Mouse (Mus musculus) heart, postnatal 0 days (tissue): ENCODE data around the gene Trip11. TPM values are rescaled to one million over a fixed set of nuclear protein-coding genes. Genes with fewer than 3 reads are reported as not detected.

Experiments
- ATAC-seq: fragments of 200-750 bp; cut with Nextera tagmentation; 2 replicates; pipeline ENCODE4 v1.8.0; 2017; ENCODE audit warnings: low read depth, moderate number of reproducible peaks, moderate library complexity; ENCODE audit not compliant: insufficient read depth
- DNase-seq: peaks from one replicate; pipeline ENCODE4 v3.0.0-alpha.2; 2016; ENCODE audit warnings: low spot score
- H3K27ac ChIP-seq: fragments of 300-500 bp; sonication (generic); 2 replicates; pipeline ENCODE4 v1.5.1; 2014; ENCODE audit warnings: low read depth, mild to moderate bottlenecking
- H3K27me3 ChIP-seq: fragments of 300-500 bp; sonication (generic); 2 replicates; pipeline ENCODE4 v1.6.1; 2014; ENCODE audit warnings: low read length, mixed read lengths; ENCODE audit not compliant: control insufficient read depth, insufficient read depth
- H3K36me3 ChIP-seq: fragments of 300-500 bp; sonication (generic); replicated peaks from 2 replicates; pipeline ENCODE4 v1.6.1; 2014; ENCODE audit warnings: low read length, mixed read lengths; ENCODE audit not compliant: control insufficient read depth, insufficient read depth
- H3K4me1 ChIP-seq: fragments of 300-500 bp; sonication (generic); 2 replicates; pipeline ENCODE4 v1.6.1; 2014; ENCODE audit warnings: antibody characterized with exemption; ENCODE audit not compliant: control insufficient read depth, insufficient read depth
- H3K4me2 ChIP-seq: fragments of 300-500 bp; sonication (generic); 2 replicates; pipeline ENCODE4 v1.6.1; 2014; ENCODE audit warnings: low read depth, mild to moderate bottlenecking, low read length, moderate library complexity
- H3K4me3 ChIP-seq: fragments of 300-500 bp; sonication (generic); 2 replicates; pipeline ENCODE4 v1.5.1; 2014; ENCODE audit warnings: low read depth, low read length
- H3K9ac ChIP-seq: fragments of 300-500 bp; sonication (generic); replicated peaks from 2 replicates; pipeline ENCODE4 v1.6.1; 2014; ENCODE audit warnings: low read depth, low read length, mixed read lengths
- H3K9me3 ChIP-seq: fragments of 300-500 bp; sonication (generic); replicated peaks from 2 replicates; pipeline ENCODE4 v1.6.1; 2016; ENCODE audit warnings: low read length; ENCODE audit not compliant: control insufficient read depth
- CTCF ChIP-seq: IDR thresholded peaks from 2 replicates; pipeline ENCODE4 v1.5.1; 2016; ENCODE audit warnings: antibody characterized with exemption, control low read depth, low read depth
- EP300 ChIP-seq: IDR thresholded peaks from 2 replicates; pipeline ENCODE4 v1.6.1; 2016; ENCODE audit warnings: antibody characterized with exemption, low read depth
- WGBS: fragments of 180-500 bp; shearing (Covaris S2); extraction: QIAGEN DNeasy Blood & Tissue Kit; methylation state at CpG from one replicate; pipeline ENCODE4 v1.1.7; 2014; 5-methylcytosine and 5-hydroxymethylcytosine counted together
- polyA plus RNA-seq: library from polyadenylated mRNA; unstranded; fragments of >200 nt; fragmentation: Nextera tagmentation; extraction: Ambion mirVana; gene quantifications from 2 replicates; pipeline ENCODE4 v1.2.1, GENCODE M21; 2015
- total RNA-seq: library from RNA; depleted of rRNA; stranded (reverse); fragments of >200 nt; gene quantifications from 2 replicates; pipeline ENCODE4 v1.2.3, GENCODE M21; 2014; ENCODE audit warnings: low replicate concordance

Gene Trip11
- total and polyA plus RNA-seq, 2 experiments from 2014 or later: 20.7 to 23.4 TPM

GRCm38 (mm10) chr12:101801744-101802143 lies 111.3 kb downstream of the Trip11 start:
- TF ChIP-seq EP300 (no peak), CTCF (no peak)
- Histone ChIP-seq H3K9me3 (no peaks in the 10 kb centered on the region), H3K27me3 (no peaks in the 10 kb centered on the region), H3K9ac (no peak overlapping the region), H3K27ac (no peak overlapping the region), H3K4me1 (no peaks in the 10 kb centered on the region), H3K36me3 (no peaks in the 10 kb centered on the region), H3K4me2 (no peak overlapping the region), H3K4me3 (no peak overlapping the region)
- no peak for DNase-seq
- 43% methylated on average over 5 of the region's 5 CpGs for WGBS
- no peak for ATAC-seq

GRCm38 (mm10) chr12:101801051-101801450 lies 112.0 kb downstream of the Trip11 start:
- no peak overlapping the region for H3K4me3 ChIP-seq
- TF ChIP-seq EP300 (no peak), CTCF (no peak)
- H3K4me1 ChIP-seq: no peaks in the 10 kb centered on the region
- H3K4me2 ChIP-seq: no peak overlapping the region
- WGBS: 65% methylated on average over 3 of the region's 3 CpGs
- no peaks in the 10 kb centered on the region for H3K27me3 ChIP-seq
- no peak overlapping the region for H3K9ac ChIP-seq
- DNase-seq: no peak
- no peak for ATAC-seq
- H3K36me3 ChIP-seq: no peaks in the 10 kb centered on the region
- no peak overlapping the region for H3K27ac ChIP-seq
- H3K9me3 ChIP-seq: no peaks in the 10 kb centered on the region

- Histone ChIP-seq H3K27me3 (no peaks in the 10 kb centered on the region), H3K9me3 (no peaks in the 10 kb centered on the region), H3K4me3 (no peak overlapping the region), H3K4me2 (no peak overlapping the region), H3K4me1 (no peaks in the 10 kb centered on the region), H3K9ac (no peak overlapping the region), H3K27ac (no peak overlapping the region), H3K36me3 (no peaks in the 10 kb centered on the region)
- WGBS: 55% methylated on average over 7 of the region's 7 CpGs
- ATAC-seq (no peak), DNase-seq (no peak)
- TF ChIP-seq CTCF: no peak
- TF ChIP-seq EP300: no peak
Observed at GRCm38 (mm10) chr12:101798189-101798922, 114.7 kb downstream of the Trip11 start.

- no peak for ATAC-seq
- H3K4me3 ChIP-seq: no peak overlapping the region
- no peaks in the 10 kb centered on the region for H3K36me3 ChIP-seq
- H3K9ac ChIP-seq: no peak overlapping the region
- no peak overlapping the region for H3K4me2 ChIP-seq
- 68% methylated on average over 3 of the region's 3 CpGs for WGBS
- H3K27ac ChIP-seq: no peak overlapping the region
- no peaks in the 10 kb centered on the region for H3K9me3 ChIP-seq
- no peaks in the 10 kb centered on the region for H3K4me1 ChIP-seq
- no peaks in the 10 kb centered on the region for H3K27me3 ChIP-seq
- no peak for TF ChIP-seq CTCF
- no peak for TF ChIP-seq EP300
- DNase-seq: no peak
Observed at GRCm38 (mm10) chr12:101794458-101794857, 118.6 kb downstream of the Trip11 start.

- no peaks in the 10 kb centered on the region for H3K4me1 ChIP-seq
- H3K4me3 ChIP-seq: no peak overlapping the region
- 76% methylated on average over 5 of the region's 5 CpGs for WGBS
- H3K36me3 ChIP-seq: no peaks in the 10 kb centered on the region
- DNase-seq (no peak), ATAC-seq (no peak)
- no peaks in the 10 kb centered on the region for H3K9me3 ChIP-seq
- H3K27me3 ChIP-seq: no peaks in the 10 kb centered on the region
- H3K9ac ChIP-seq: no peak overlapping the region
- no peak for TF ChIP-seq EP300
- no peak for TF ChIP-seq CTCF
- H3K27ac ChIP-seq: no peak overlapping the region
- H3K4me2 ChIP-seq: no peak overlapping the region
Observed at GRCm38 (mm10) chr12:101793221-101793621, 119.8 kb downstream of the Trip11 start.

- Histone ChIP-seq H3K4me1 (no peaks in the 10 kb centered on the region), H3K9me3 (no peaks in the 10 kb centered on the region), H3K27ac (no peak overlapping the region), H3K36me3 (no peaks in the 10 kb centered on the region), H3K4me3 (no peak overlapping the region), H3K27me3 (no peaks in the 10 kb centered on the region), H3K9ac (no peak overlapping the region), H3K4me2 (no peak overlapping the region)
- DNase-seq: no peak
- TF ChIP-seq CTCF (no peak), EP300 (no peak)
- WGBS: 77% methylated on average over 4 of the region's 4 CpGs
- ATAC-seq: no peak
Observed at GRCm38 (mm10) chr12:101792684-101793083, 120.4 kb downstream of the Trip11 start.
